In the genomic region with DNA sequence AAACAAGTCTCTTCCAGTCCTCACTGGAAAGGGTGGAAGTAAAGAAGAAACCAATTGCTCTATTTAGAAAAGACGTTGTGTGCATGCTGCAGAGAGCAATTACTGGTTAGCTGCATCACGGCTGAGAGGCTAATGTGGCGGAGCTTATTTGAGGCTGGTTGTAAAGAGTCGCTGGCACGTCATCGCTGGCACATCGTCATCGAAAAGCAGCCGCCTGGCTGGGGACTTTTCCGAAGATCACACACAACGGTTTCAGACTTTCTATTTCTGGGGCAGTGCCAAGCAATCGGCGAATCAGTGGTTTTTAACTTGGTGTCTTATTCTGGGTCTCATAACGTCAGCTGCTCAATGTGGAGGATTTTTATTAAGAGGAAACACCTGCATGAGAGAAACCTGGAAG, we compare ENCODE assay signal across 8 mouse cellular contexts. TPM values are rescaled to one million over a fixed set of nuclear protein-coding genes. Genes with fewer than 3 reads are reported as not detected.
DNase-seq lines count a peak whose midpoint lies in the region; ATAC-seq and TF ChIP-seq lines count a peak whose summit lies in the region.

No protein-coding gene starts in this region.

- peak; percentile 29; the same call in 1 of the 2 replicates for ATAC-seq in lung, embryonic 14.5 days (ENCODE audit: insufficient read depth)
- peak; percentile 68 for ATAC-seq in hindbrain, embryonic 16.5 days

- peaks cover 3% of the 10 kb centered on the region for H3K4me1 ChIP-seq in lung, embryonic 14.5 days (ENCODE audit: insufficient read depth)
- H3K4me1 ChIP-seq in hindbrain, embryonic 16.5 days (ENCODE audit: control insufficient read depth, insufficient read depth, low read depth, low read length), result peaks cover 8% of the 10 kb centered on the region

- TF ChIP-seq CTCF in lung, embryonic 14.5 days (IDR thresholded peaks at IDR 0.05; ENCODE audit: low read depth), result no peak

- H3K9me3 ChIP-seq in lung, embryonic 14.5 days (ENCODE audit: low read depth, low read length), result no peaks in the 10 kb centered on the region
- H3K9me3 ChIP-seq in hindbrain, embryonic 16.5 days (ENCODE audit: control insufficient read depth, low read length), result no peaks in the 10 kb centered on the region

- H3K36me3 ChIP-seq in lung, embryonic 14.5 days (ENCODE audit: insufficient read depth), result no peaks in the 10 kb centered on the region
- H3K36me3 ChIP-seq in hindbrain, embryonic 16.5 days (ENCODE audit: control insufficient read depth, insufficient read depth, low read length), result no peaks in the 10 kb centered on the region

- peak overlapping the region; percentile 35; the same call in 1 of the 2 replicates for H3K4me2 ChIP-seq in lung, embryonic 14.5 days
- H3K4me2 ChIP-seq in hindbrain, embryonic 16.5 days (ENCODE audit: low read length), result peak overlapping the region; percentile 49

- no peaks in the 10 kb centered on the region for H3K27me3 ChIP-seq in lung, embryonic 14.5 days (ENCODE audit: insufficient read depth, low read length)
- no peaks in the 10 kb centered on the region for H3K27me3 ChIP-seq in hindbrain, embryonic 16.5 days (replicated peaks; ENCODE audit: control insufficient read depth, insufficient read depth, low read length)

- H3K4me3 ChIP-seq in lung, embryonic 14.5 days (ENCODE audit: low read depth, low read length), result no peak overlapping the region
- peak overlapping the region; percentile 19 for H3K4me3 ChIP-seq in hindbrain, embryonic 16.5 days (ENCODE audit: low read length)

- WGBS in lung, embryonic 14.5 days, result 45% methylated on average over 14 of the region's 14 CpGs
- WGBS in hindbrain, embryonic 16.5 days, result 36% methylated on average over 14 of the region's 14 CpGs

- H3K27ac ChIP-seq in lung, embryonic 14.5 days (ENCODE audit: low read depth), result no peak overlapping the region
- no peak overlapping the region for H3K27ac ChIP-seq in hindbrain, embryonic 16.5 days (ENCODE audit: low read depth, low read length)

- DNase-seq in lung, embryonic 14.5 days, result peak; percentile 63
- no peak for DNase-seq in lung, postnatal 25 days (ENCODE audit: low spot score)
- DNase-seq in cerebellum, postnatal 36 days, result peak; percentile 3 to 21
- DNase-seq in lung, postnatal 4 days, result peak; percentile 19 to 45
- DNase-seq in spleen, postnatal 36 days (ENCODE audit: low spot score in 2 of 2), result peak; percentile 25 to 37
- no peak for DNase-seq in urinary bladder, postnatal 4 days (ENCODE audit: low spot score in 2 of 2)
- no peak for DNase-seq in adrenal gland, adult 18-20 months (ENCODE audit: low spot score in 2 of 2)

- no peak overlapping the region; the same call in 1 of the 2 replicates for H3K9ac ChIP-seq in lung, embryonic 14.5 days
- peak overlapping the region; percentile 48 for H3K9ac ChIP-seq in hindbrain, embryonic 16.5 days (ENCODE audit: low read depth, low read length)

RNA-seq across cellular contexts. Expression of gene Ppm1l, which starts 26.8 kb away (rescaled TPM):
- polyA plus RNA-seq in lung, embryonic 14.5 days (2014; fragmentation: Nextera tagmentation; extraction: Ambion mirVana), result 6.3 and 7.6 TPM in 2 replicates
- polyA plus RNA-seq in hindbrain, embryonic 16.5 days (2015; fragmentation: Nextera tagmentation; extraction: Ambion mirVana), result 19.1 and 20.8 TPM in 2 replicates
- 10 to 100 TPM; 15.0 to 15.8 TPM for total RNA-seq in adrenal gland, adult 18-20 months (2021)

Comparison
In these comparisons a context has a peak if more than half of its experiments do, and no peak if none do; other contexts are left out.
1. DNase-seq: peak in lung, embryonic 14.5 days (single experiment), cerebellum, postnatal 36 days (2 of 2), lung, postnatal 4 days (2 of 2) and spleen, postnatal 36 days (2 of 2); none in lung, postnatal 25 days (single experiment), urinary bladder, postnatal 4 days (0 of 2) and adrenal gland, adult 18-20 months (0 of 2).